Mouse (Mus musculus) liver, embryonic 15.5 days (tissue): ENCODE data around the gene Bst2. TPM values are rescaled to one million over a fixed set of nuclear protein-coding genes. Genes with fewer than 3 reads are reported as not detected.

Source experiments
- ATAC-seq: fragments of 200-750 bp; cut with Nextera tagmentation; 2 replicates; pipeline ENCODE4 v1.8.0; 2017; ENCODE audit warnings: moderate number of reproducible peaks, mild to moderate bottlenecking, moderate library complexity; ENCODE audit not compliant: insufficient read depth
- H3K27ac ChIP-seq: fragments of 300-500 bp; sonication (generic); replicated peaks from 2 replicates; pipeline ENCODE4 v1.5.1; 2015; ENCODE audit warnings: mild to moderate bottlenecking, inconsistent platforms
- H3K27me3 ChIP-seq: fragments of 300-500 bp; sonication (generic); 2 replicates; pipeline ENCODE4 v1.6.1; 2015; ENCODE audit warnings: mild to moderate bottlenecking, inconsistent platforms
- H3K36me3 ChIP-seq: fragments of 300-500 bp; sonication (generic); replicated peaks from 2 replicates; pipeline ENCODE4 v1.6.1; 2015; ENCODE audit warnings: moderate library complexity, mild to moderate bottlenecking, inconsistent platforms
- H3K4me1 ChIP-seq: fragments of 300-500 bp; sonication (generic); replicated peaks from 2 replicates; pipeline ENCODE4 v1.6.1; 2015; ENCODE audit warnings: inconsistent platforms
- H3K4me2 ChIP-seq: fragments of 300-500 bp; sonication (generic); 2 replicates; pipeline ENCODE4 v1.6.1; 2015; ENCODE audit warnings: moderate library complexity, mild to moderate bottlenecking, inconsistent platforms
- H3K4me3 ChIP-seq: fragments of 300-500 bp; sonication (generic); replicated peaks from 2 replicates; pipeline ENCODE4 v1.5.1; 2015; ENCODE audit warnings: mild to moderate bottlenecking, inconsistent platforms
- H3K9ac ChIP-seq: fragments of 300-500 bp; sonication (generic); 2 replicates; pipeline ENCODE4 v1.6.1; 2015; ENCODE audit warnings: moderate library complexity, mild to moderate bottlenecking, inconsistent platforms
- H3K9me3 ChIP-seq: fragments of 300-500 bp; sonication (generic); replicated peaks from 2 replicates; pipeline ENCODE4 v1.6.1; 2016; ENCODE audit warnings: inconsistent platforms
- WGBS: fragments of 180-500 bp; shearing (Covaris S2); methylation state at CpG from one replicate; pipeline ENCODE4 v1.1.7; 2015; ENCODE audit warnings: mixed read lengths; ENCODE audit not compliant: insufficient replicate concordance; 5-methylcytosine and 5-hydroxymethylcytosine counted together
- polyA plus RNA-seq: library from polyadenylated mRNA; unstranded; fragments of >200 nt; fragmentation: Nextera tagmentation; extraction: Ambion mirVana; gene quantifications from 2 replicates; pipeline ENCODE4 v1.2.1, GENCODE M21; 2015

Bst2 gene
- 35.3 and 37.3 TPM in 2 replicates for polyA plus RNA-seq

DNA sequence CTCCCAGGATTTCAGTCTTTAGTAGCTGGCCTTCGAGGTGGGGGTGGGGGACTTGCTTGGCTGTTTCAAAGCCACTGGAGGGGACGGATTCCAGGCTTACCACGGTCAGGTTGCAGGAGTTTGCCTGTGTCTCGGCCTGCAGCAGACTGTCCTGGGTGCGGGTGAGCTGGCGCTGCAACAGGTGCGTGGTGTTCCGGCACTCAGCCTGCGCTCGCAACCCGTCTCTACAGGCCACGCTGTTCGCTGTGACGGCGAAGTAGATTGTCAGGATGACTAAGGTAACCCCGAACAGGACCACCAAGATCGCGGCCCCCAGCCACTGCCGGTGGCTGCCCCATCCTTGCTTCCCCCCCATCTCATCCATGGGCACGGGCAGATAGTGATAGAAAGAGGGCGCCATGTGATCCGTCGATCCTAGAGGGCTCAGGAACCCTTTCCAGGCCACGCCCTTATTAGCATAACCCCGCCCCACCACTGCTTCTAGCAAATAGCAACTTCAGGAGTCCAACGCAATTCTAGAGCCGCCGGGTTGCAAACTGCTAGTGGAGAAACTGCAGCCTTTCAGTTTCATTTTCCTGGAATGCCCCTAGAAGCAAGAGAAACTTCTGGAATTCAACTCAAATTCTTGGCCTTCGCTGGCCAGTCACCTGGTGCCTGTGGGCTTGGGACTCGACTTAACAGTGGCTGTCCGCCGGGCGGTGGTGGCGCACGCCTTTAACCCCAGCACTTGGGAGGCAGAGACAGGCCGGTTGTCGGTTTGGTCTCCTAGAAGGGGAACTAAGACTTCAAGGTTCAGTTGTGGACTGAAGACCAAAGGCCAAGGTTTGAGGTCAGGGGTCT lies at the start of gene Bst2:
Bst2 (minus strand) TSS at position 429 of the 840 bp plus-strand sequence.
- Histone ChIP-seq H3K4me1 (peaks cover 29% of the 10 kb centered on the region), H3K4me3 (peak within 1 kb of the TSS; percentile 66), H3K4me2 (peak within 1 kb of the TSS; percentile 84), H3K36me3 (no peaks in the 10 kb centered on the region), H3K27ac (peak within 1 kb of the TSS; percentile 76), H3K9me3 (no peaks in the 10 kb centered on the region), H3K27me3 (no peaks in the 10 kb centered on the region), H3K9ac (peak within 1 kb of the TSS; percentile 62)
- WGBS, result under 1% methylated on average over 37 of the region's 37 CpGs
- ATAC-seq, result peak; percentile 87

DNA sequence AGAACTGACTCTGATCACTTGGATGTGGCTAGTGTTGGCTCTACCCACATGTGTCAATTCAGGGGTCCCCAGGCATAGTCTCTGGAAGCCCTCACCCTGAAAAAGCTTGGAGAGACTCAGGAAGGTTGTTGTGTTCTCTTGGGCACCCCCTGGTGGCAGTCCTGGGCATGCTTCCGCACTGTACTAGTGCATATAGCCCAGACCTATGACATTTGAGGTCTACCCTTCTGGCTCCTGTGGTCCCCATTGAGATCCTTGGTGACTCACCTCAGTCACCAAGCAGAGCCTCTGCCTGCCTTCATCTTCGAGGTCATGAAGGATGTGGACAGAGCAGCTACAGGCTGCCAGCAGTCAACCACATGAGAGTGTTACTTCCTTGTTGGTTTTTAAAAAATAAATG lies 49.6 kb upstream of the Bst2 start:
- no peaks in the 10 kb centered on the region for H3K36me3 ChIP-seq
- no peak for ATAC-seq
- peaks cover 17% of the 10 kb centered on the region for H3K4me1 ChIP-seq
- no peaks in the 10 kb centered on the region for H3K9me3 ChIP-seq
- H3K9ac ChIP-seq, result no peak overlapping the region
- H3K4me2 ChIP-seq, result no peak overlapping the region
- 55% methylated on average over 2 of the region's 2 CpGs for WGBS
- no peak overlapping the region for H3K4me3 ChIP-seq
- H3K27ac ChIP-seq, result no peak overlapping the region
- no peaks in the 10 kb centered on the region for H3K27me3 ChIP-seq

DNA sequence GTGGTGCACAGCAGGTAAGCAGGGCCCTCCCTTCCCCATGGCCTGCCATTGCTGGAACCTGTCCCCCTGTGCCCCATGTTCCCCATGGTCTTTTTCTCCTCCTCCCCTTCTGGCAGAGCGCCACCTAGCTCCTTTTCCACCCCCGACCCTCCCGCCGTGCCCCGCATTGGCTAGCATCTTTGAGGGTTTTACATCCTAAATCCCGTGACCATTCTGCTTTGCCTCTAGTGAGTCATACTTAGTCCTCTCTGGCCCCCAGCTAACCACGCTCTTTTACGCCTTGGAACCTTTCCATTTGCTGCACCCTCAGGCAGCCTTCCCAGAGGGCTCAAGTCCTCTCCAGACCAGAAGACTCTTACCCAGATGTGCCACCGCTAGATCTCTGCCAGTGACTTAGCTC lies 42.9 kb upstream of the Bst2 start:
- Histone ChIP-seq H3K4me3 (no peak overlapping the region), H3K9me3 (no peaks in the 10 kb centered on the region), H3K4me2 (no peak overlapping the region), H3K27me3 (no peaks in the 10 kb centered on the region), H3K4me1 (no peaks in the 10 kb centered on the region), H3K36me3 (no peaks in the 10 kb centered on the region), H3K27ac (no peak overlapping the region), H3K9ac (no peak overlapping the region)
- WGBS, result 69% methylated on average over 9 of the region's 9 CpGs
- no peak for ATAC-seq

DNA sequence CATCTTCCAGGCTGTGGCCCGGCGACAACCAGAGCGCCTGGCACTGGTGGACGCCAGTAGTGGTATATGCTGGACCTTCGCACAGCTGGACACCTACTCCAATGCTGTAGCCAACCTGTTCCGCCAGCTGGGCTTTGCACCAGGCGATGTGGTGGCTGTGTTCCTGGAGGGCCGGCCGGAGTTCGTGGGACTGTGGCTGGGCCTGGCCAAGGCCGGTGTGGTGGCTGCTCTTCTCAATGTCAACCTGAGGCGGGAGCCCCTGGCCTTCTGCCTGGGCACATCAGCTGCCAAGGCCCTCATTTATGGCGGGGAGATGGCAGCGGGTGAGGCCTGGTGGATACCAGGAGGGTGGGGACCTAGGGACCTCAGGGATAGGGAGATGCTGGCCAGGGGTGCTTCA lies 42.2 kb upstream of the Bst2 start:
- Histone ChIP-seq H3K4me3 (no peak overlapping the region), H3K9me3 (no peaks in the 10 kb centered on the region), H3K27ac (no peak overlapping the region), H3K36me3 (no peaks in the 10 kb centered on the region), H3K9ac (no peak overlapping the region), H3K27me3 (no peaks in the 10 kb centered on the region), H3K4me2 (no peak overlapping the region), H3K4me1 (no peaks in the 10 kb centered on the region)
- ATAC-seq, result no peak
- 78% methylated on average over 14 of the region's 14 CpGs for WGBS

DNA sequence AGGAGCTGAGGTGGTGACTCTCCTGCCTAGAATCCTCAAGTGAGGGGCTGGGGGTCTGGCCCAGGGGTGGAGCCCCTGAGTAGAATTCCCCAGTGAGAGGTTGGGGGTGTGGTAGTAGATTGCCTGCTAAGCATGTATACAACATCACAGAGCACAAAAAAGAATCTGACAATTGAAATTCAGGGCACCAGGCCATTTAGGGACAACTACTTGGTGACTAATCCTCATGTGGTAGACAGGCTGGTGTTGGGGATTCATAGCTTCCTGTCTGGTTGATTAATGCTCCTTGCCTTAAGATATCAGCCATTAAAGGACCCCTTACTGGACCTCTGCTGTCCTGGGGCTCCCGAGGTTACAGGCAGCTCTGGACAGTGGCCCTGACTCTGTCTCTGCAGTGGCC lies 41.8 kb upstream of the Bst2 start:
- no peaks in the 10 kb centered on the region for H3K27me3 ChIP-seq
- no peaks in the 10 kb centered on the region for H3K36me3 ChIP-seq
- no peak overlapping the region for H3K9ac ChIP-seq
- H3K27ac ChIP-seq, result no peak overlapping the region
- H3K4me2 ChIP-seq, result no peak overlapping the region
- no peaks in the 10 kb centered on the region for H3K9me3 ChIP-seq
- no peaks in the 10 kb centered on the region for H3K4me1 ChIP-seq
- WGBS, result 50% methylated on average over 1 of the region's 1 CpGs
- ATAC-seq, result no peak
- H3K4me3 ChIP-seq, result no peak overlapping the region

DNA sequence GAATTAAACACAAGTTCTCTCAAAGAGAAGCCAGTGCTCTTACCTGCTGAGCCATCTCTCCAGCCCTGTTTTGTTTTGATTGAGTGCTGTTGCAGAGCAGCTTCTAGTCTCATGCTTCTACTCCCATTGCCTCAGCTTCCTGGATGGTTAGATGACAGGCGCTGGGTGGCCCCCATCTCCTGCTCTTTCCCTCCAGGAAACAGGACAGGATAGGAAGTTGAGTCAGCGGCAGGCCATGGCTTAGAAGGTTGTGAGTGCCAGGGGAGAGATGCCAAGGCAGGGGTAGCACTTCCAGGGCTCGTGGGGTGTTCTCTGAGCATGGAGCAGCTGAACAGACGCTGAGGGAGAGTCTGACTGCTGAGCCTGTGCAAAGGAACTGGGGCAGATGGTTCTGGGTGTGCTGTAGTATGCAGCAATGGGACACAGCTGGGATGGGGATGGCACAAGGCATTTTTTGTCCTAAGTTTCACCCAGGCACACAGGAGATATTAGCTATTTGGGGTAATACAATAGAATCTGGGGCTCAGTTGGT lies 40.7 kb upstream of the Bst2 start:
- Histone ChIP-seq H3K36me3 (no peaks in the 10 kb centered on the region), H3K9ac (no peak overlapping the region), H3K9me3 (no peaks in the 10 kb centered on the region), H3K4me1 (no peaks in the 10 kb centered on the region), H3K4me3 (no peak overlapping the region), H3K27ac (no peak overlapping the region), H3K27me3 (no peaks in the 10 kb centered on the region), H3K4me2 (no peak overlapping the region)
- WGBS, result 36% methylated on average over 4 of the region's 4 CpGs
- no peak for ATAC-seq

DNA sequence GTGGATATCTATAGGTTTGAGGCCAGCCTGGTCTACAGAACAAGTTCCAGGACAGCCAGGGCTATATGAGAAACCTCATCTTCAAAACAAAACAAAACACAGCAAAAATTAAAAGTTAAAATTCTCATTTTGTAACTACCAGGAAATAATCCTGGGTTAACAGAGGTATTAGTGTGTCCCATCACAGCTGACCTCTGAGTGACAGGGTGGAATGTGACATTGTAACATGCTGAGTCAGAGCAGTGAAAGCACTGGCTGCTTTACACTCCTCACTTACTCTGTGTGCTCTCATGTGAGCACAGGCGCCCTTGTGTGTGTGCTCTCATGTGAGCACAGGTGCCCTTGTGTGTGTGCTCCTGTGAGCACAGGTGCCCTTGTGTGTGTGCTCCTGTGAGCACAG lies 37.8 kb upstream of the Bst2 start:
- Histone ChIP-seq H3K9ac (no peak overlapping the region), H3K9me3 (no peaks in the 10 kb centered on the region), H3K36me3 (no peaks in the 10 kb centered on the region), H3K27me3 (peaks cover 14% of the 10 kb centered on the region), H3K4me2 (no peak overlapping the region), H3K27ac (no peak overlapping the region), H3K4me3 (no peak overlapping the region), H3K4me1 (peaks cover 13% of the 10 kb centered on the region)
- 33% methylated on average over 1 of the region's 1 CpGs for WGBS
- no peak for ATAC-seq

DNA sequence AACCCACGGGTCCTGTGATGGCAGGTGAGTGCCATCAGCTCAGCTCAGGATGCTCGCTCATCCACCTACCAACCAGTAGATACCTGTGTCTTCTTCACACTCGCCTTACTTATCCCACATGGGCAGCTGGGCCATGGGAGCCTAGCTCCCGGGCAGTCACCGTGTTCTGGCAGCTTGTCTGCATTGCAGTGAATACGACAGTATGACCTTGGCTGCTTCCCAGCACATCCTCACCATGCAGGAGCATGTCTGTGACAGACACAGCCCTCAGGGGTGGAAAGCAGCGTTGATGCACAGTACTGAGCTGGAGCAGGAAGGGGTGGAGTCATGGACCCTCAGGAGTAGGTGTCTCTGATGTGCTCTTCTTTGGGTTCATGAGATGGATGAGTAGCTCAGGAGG lies 37.2 kb upstream of the Bst2 start:
- WGBS, result 62% methylated on average over 7 of the region's 7 CpGs
- no peaks in the 10 kb centered on the region for H3K36me3 ChIP-seq
- H3K9me3 ChIP-seq, result no peaks in the 10 kb centered on the region
- no peak overlapping the region for H3K4me3 ChIP-seq
- peaks cover 19% of the 10 kb centered on the region for H3K4me1 ChIP-seq
- H3K27me3 ChIP-seq, result peaks cover 20% of the 10 kb centered on the region
- H3K9ac ChIP-seq, result no peak overlapping the region
- H3K27ac ChIP-seq, result no peak overlapping the region
- ATAC-seq, result no peak
- H3K4me2 ChIP-seq, result no peak overlapping the region

DNA sequence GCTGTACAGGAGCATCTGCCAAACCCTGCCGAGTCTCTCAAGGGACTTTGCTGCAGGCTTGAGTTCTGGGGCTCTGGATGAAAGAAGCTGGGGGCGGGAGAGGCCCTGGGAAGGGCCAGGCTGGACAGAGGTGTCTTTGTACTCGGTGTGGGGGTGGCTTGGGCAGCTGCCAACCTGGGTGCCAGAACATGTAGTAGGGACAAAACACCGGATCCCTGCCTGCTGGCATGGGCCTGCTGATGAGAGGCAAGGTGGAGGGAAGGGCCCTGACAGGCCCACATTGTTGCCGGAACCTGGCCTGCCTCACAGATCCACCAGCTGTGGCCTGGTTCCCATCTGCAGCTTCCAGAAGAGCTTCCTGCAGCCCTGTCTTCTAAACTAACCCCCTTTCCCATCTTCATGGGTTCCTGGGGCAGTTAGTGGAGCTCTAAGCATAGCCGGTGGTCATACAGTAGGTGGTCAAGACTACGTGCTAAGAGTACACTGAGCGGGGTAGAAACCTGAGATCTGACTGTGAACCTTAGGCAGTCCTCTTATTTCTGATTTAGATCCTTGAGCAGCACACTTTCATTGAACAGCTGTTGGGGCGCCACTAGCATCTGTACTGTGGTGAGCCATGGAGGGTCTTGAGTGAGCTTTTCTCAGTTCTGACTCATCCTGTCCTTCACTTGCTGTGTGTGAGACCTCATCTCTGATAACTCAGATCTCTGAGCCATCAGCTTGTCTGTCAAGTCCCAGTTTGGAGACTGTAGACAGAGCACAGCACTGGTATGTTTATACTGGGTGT lies 35.8 kb upstream of the Bst2 start:
- no peak overlapping the region for H3K9ac ChIP-seq
- WGBS, result 70% methylated on average over 9 of the region's 9 CpGs
- no peak for ATAC-seq
- H3K4me3 ChIP-seq, result no peak overlapping the region
- no peaks in the 10 kb centered on the region for H3K36me3 ChIP-seq
- no peak overlapping the region for H3K27ac ChIP-seq
- H3K9me3 ChIP-seq, result no peaks in the 10 kb centered on the region
- peaks cover 31% of the 10 kb centered on the region for H3K4me1 ChIP-seq
- peaks cover 34% of the 10 kb centered on the region for H3K27me3 ChIP-seq
- H3K4me2 ChIP-seq, result no peak overlapping the region

DNA sequence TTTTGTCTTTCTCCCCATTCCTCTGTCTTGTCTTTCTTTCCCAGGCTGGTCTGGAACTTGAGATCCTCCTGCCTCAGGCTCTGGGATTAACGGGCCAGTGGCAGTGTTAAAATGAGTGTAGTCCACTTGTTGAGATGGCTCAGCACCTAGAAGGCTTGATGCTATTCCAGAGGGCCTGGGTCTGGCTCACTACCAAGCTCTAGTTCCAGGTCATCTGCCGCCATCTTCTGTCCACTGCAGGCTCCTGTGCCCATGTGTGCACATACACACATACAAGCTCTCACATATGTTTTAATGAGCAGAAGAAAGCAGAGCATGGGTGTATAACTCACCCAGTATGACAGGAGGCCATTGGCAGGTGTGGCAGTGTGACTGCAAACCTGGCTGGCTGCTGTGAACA lies 34.8 kb upstream of the Bst2 start:
- H3K27ac ChIP-seq, result no peak overlapping the region
- H3K27me3 ChIP-seq, result peaks cover 43% of the 10 kb centered on the region
- H3K4me1 ChIP-seq, result peaks cover 31% of the 10 kb centered on the region
- ATAC-seq, result no peak
- H3K9ac ChIP-seq, result no peak overlapping the region
- H3K9me3 ChIP-seq, result no peaks in the 10 kb centered on the region
- H3K4me2 ChIP-seq, result no peak overlapping the region
- no peak overlapping the region for H3K4me3 ChIP-seq
- H3K36me3 ChIP-seq, result no peaks in the 10 kb centered on the region
- 67% methylated on average over 2 of the region's 2 CpGs for whole genome bisulfite sequencing

DNA sequence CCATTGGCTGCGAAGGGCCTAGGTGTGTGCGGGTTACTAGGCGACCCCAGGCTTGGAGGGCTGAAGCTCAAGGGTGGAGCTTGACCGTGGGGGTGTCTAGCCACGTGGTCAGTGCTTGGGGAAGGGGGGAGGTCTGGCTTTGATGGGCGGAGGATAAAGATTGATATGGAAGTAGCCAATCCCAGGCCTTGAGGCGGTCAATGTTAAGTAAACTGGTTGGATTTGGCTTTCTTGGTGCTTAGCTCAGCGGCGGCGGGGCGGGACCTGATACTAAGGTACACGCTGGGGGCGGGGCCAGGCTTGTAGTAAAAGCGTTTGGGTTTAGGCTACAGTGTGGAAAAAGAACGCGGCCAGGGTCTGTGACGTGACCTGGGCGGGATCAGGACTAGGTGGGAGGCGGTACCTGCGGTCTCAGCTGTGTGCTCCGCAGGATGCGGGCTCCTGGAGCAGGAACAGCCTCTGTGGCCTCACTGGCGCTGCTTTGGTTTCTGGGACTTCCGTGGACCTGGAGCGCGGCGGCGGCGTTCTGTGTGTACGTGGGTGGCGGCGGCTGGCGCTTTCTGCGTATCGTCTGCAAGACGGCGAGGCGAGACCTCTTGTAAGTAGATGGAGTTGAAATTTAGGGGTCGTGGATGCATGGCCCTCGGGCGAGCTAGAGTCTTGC lies 33.2 kb upstream of the Bst2 start:
- peaks cover 31% of the 10 kb centered on the region for H3K4me1 ChIP-seq
- H3K9me3 ChIP-seq, result no peaks in the 10 kb centered on the region
- ATAC-seq, result peak; percentile 74
- peak overlapping the region; percentile 57 for H3K4me3 ChIP-seq
- WGBS, result under 1% methylated on average over 41 of the region's 41 CpGs
- H3K36me3 ChIP-seq, result no peaks in the 10 kb centered on the region
- H3K27me3 ChIP-seq, result peaks cover 50% of the 10 kb centered on the region
- no peak overlapping the region for H3K27ac ChIP-seq
- peak overlapping the region; percentile 40 for H3K9ac ChIP-seq
- peak overlapping the region; percentile 73 for H3K4me2 ChIP-seq
